Mouse (Mus musculus): ENCODE results near the gene Mcrip2. TPM values are rescaled to one million over a fixed set of nuclear protein-coding genes. Genes with fewer than 3 reads are reported as not detected.
"Not testable (repeated sequence)": the region's sequence is repeated elsewhere in the genome, so short reads cannot be mapped to it uniquely, and the experiment has no call there.

Gene Mcrip2
- polyA plus RNA-seq, 1 experiment from 2014 or later, result 10.7 TPM

GRCm38 (mm10) chr17:25873405-25874147 lies 5.0 kb upstream of the Mcrip2 start:
- H3K27ac ChIP-seq (replicated peaks; ENCODE audit: low read depth, low read length), result no peak overlapping the region
- peak overlapping the region; percentile 43; the same call in 1 of the 2 replicates for H3K4me2 ChIP-seq (ENCODE audit: low read depth, severe bottlenecking)
- H3K27me3 ChIP-seq (ENCODE audit: control insufficient read depth, insufficient read depth, low read length), result no peaks in the 10 kb centered on the region
- no peak overlapping the region for H3K9ac ChIP-seq (ENCODE audit: low read length)
- H3K36me3 ChIP-seq (ENCODE audit: control insufficient read depth, insufficient read depth, low read length), result 0 out of 2 replicates have a peak, but pooled peaks cover 4% of the 10 kb centered on the region
- no peak for ATAC-seq (ENCODE audit: insufficient number of reproducible peaks, low FRiP score, low TSS enrichment, low read depth)
- peaks cover 11% of the 10 kb centered on the region for H3K4me1 ChIP-seq (ENCODE audit: control insufficient read depth, insufficient read depth, low read length)
- WGBS, result 80% methylated on average over 11 of the region's 11 CpGs
- peak overlapping the region; percentile 76; the same call in 1 of the 2 replicates for H3K4me3 ChIP-seq (ENCODE audit: low read depth, low read length)
- DNase-seq (ENCODE audit: low spot score), result no peak
- H3K9me3 ChIP-seq (ENCODE audit: control insufficient read depth, low read length), result no peaks in the 10 kb centered on the region

- H3K4me1 ChIP-seq (ENCODE audit: control insufficient read depth, insufficient read depth, low read length), result peaks cover 14% of the 10 kb centered on the region
- H3K27me3 ChIP-seq (ENCODE audit: control insufficient read depth, insufficient read depth, low read length), result no peaks in the 10 kb centered on the region
- no peak overlapping the region for H3K4me2 ChIP-seq (ENCODE audit: low read depth, severe bottlenecking)
- H3K9ac ChIP-seq (ENCODE audit: low read length), result no peak overlapping the region
- H3K4me3 ChIP-seq (ENCODE audit: low read depth, low read length), result no peak overlapping the region
- 84% methylated on average over 3 of the region's 3 CpGs for WGBS
- 0 out of 2 replicates have a peak, but pooled peaks cover under 1% of the 10 kb centered on the region for H3K36me3 ChIP-seq (ENCODE audit: control insufficient read depth, insufficient read depth, low read length)
- H3K27ac ChIP-seq (replicated peaks; ENCODE audit: low read depth, low read length), result no peak overlapping the region
- DNase-seq (ENCODE audit: low spot score) (no peak), ATAC-seq (ENCODE audit: insufficient number of reproducible peaks, low FRiP score, low TSS enrichment, low read depth) (no peak)
- H3K9me3 ChIP-seq (ENCODE audit: control insufficient read depth, low read length), result no peaks in the 10 kb centered on the region
Measured at GRCm38 (mm10) chr17:25872676-25873075, 4.1 kb upstream of the Mcrip2 start.

GRCm38 (mm10) chr17:25871566-25871965 lies 3.0 kb upstream of the Mcrip2 start:
- H3K4me2 ChIP-seq (ENCODE audit: low read depth, severe bottlenecking); DNase-seq (ENCODE audit: low spot score); ATAC-seq (ENCODE audit: insufficient number of reproducible peaks, low FRiP score, low TSS enrichment, low read depth); H3K27ac ChIP-seq (replicated peaks; ENCODE audit: low read depth, low read length); H3K27me3 ChIP-seq (ENCODE audit: control insufficient read depth, insufficient read depth, low read length); H3K36me3 ChIP-seq (ENCODE audit: control insufficient read depth, insufficient read depth, low read length); H3K9ac ChIP-seq (ENCODE audit: low read length); H3K4me3 ChIP-seq (ENCODE audit: low read depth, low read length); H3K9me3 ChIP-seq (ENCODE audit: control insufficient read depth, low read length): not testable (repeated sequence)
- peaks cover 14% of the 10 kb centered on the region for H3K4me1 ChIP-seq (ENCODE audit: control insufficient read depth, insufficient read depth, low read length)

- Histone ChIP-seq H3K4me3 (ENCODE audit: low read depth, low read length) (no peak overlapping the region), H3K27me3 (ENCODE audit: control insufficient read depth, insufficient read depth, low read length) (no peaks in the 10 kb centered on the region), H3K9ac (ENCODE audit: low read length) (no peak overlapping the region), H3K27ac (replicated peaks; ENCODE audit: low read depth, low read length) (no peak overlapping the region), H3K4me2 (ENCODE audit: low read depth, severe bottlenecking) (no peak overlapping the region), H3K4me1 (ENCODE audit: control insufficient read depth, insufficient read depth, low read length) (peaks cover 6% of the 10 kb centered on the region), H3K36me3 (ENCODE audit: control insufficient read depth, insufficient read depth, low read length) (no peaks in the 10 kb centered on the region), H3K9me3 (ENCODE audit: control insufficient read depth, low read length) (no peaks in the 10 kb centered on the region)
- 83% methylated on average over 2 of the region's 2 CpGs for WGBS
- ATAC-seq (ENCODE audit: insufficient number of reproducible peaks, low FRiP score, low TSS enrichment, low read depth), result no peak
- no peak for DNase-seq (ENCODE audit: low spot score)
Measured at GRCm38 (mm10) chr17:25869954-25870353, 1.4 kb upstream of the Mcrip2 start.

- no peaks in the 10 kb centered on the region for H3K9me3 ChIP-seq (ENCODE audit: control insufficient read depth, low read length)
- no peak overlapping the region for H3K9ac ChIP-seq (ENCODE audit: low read length)
- no peaks in the 10 kb centered on the region for H3K27me3 ChIP-seq (ENCODE audit: control insufficient read depth, insufficient read depth, low read length)
- no peak for DNase-seq (ENCODE audit: low spot score)
- peaks cover 6% of the 10 kb centered on the region for H3K4me1 ChIP-seq (ENCODE audit: control insufficient read depth, insufficient read depth, low read length)
- no peak overlapping the region for H3K27ac ChIP-seq (replicated peaks; ENCODE audit: low read depth, low read length)
- no peak for ATAC-seq (ENCODE audit: insufficient number of reproducible peaks, low FRiP score, low TSS enrichment, low read depth)
- H3K4me2 ChIP-seq (ENCODE audit: low read depth, severe bottlenecking), result no peak overlapping the region
- H3K4me3 ChIP-seq (ENCODE audit: low read depth, low read length), result no peak overlapping the region
- WGBS, result 89% methylated on average over 8 of the region's 8 CpGs
- H3K36me3 ChIP-seq (ENCODE audit: control insufficient read depth, insufficient read depth, low read length), result no peaks in the 10 kb centered on the region
Measured at GRCm38 (mm10) chr17:25869498-25869897, 934 bp upstream of the Mcrip2 start.

- Histone ChIP-seq H3K9ac (ENCODE audit: low read length) (peak overlapping the region; percentile 60), H3K9me3 (ENCODE audit: control insufficient read depth, low read length) (no peaks in the 10 kb centered on the region), H3K4me2 (ENCODE audit: low read depth, severe bottlenecking) (peak overlapping the region; percentile 98), H3K27me3 (ENCODE audit: control insufficient read depth, insufficient read depth, low read length) (no peaks in the 10 kb centered on the region), H3K4me1 (ENCODE audit: control insufficient read depth, insufficient read depth, low read length) (peaks cover 6% of the 10 kb centered on the region), H3K27ac (replicated peaks; ENCODE audit: low read depth, low read length) (no peak overlapping the region), H3K4me3 (ENCODE audit: low read depth, low read length) (peak overlapping the region; percentile 82), H3K36me3 (ENCODE audit: control insufficient read depth, insufficient read depth, low read length) (no peaks in the 10 kb centered on the region)
- DNase-seq (ENCODE audit: low spot score) (no peak), ATAC-seq (ENCODE audit: insufficient number of reproducible peaks, low FRiP score, low TSS enrichment, low read depth) (peak; percentile 45; the same call in 1 of the 2 replicates)
- 2% methylated on average over 42 of the region's 42 CpGs for whole genome bisulfite sequencing
Measured at GRCm38 (mm10) chr17:25867836-25868600, 546 bp downstream of the Mcrip2 start.

- ATAC-seq (ENCODE audit: insufficient number of reproducible peaks, low FRiP score, low TSS enrichment, low read depth), result no peak
- no peak overlapping the region for H3K9ac ChIP-seq (ENCODE audit: low read length)
- 12% methylated on average over 7 of the region's 7 CpGs for WGBS
Measured at GRCm38 (mm10) chr17:25867509-25867835, 1.1 kb downstream of the Mcrip2 start.

GRCm38 (mm10) chr17:25866172-25866571 lies 2.4 kb downstream of the Mcrip2 start:
- Histone ChIP-seq H3K9me3 (ENCODE audit: control insufficient read depth, low read length) (no peaks in the 10 kb centered on the region), H3K4me1 (ENCODE audit: control insufficient read depth, insufficient read depth, low read length) (peaks cover 9% of the 10 kb centered on the region), H3K9ac (ENCODE audit: low read length) (no peak overlapping the region), H3K4me3 (ENCODE audit: low read depth, low read length) (no peak overlapping the region), H3K27me3 (ENCODE audit: control insufficient read depth, insufficient read depth, low read length) (no peaks in the 10 kb centered on the region), H3K36me3 (ENCODE audit: control insufficient read depth, insufficient read depth, low read length) (no peaks in the 10 kb centered on the region), H3K27ac (replicated peaks; ENCODE audit: low read depth, low read length) (no peak overlapping the region), H3K4me2 (ENCODE audit: low read depth, severe bottlenecking) (no peak overlapping the region)
- DNase-seq (ENCODE audit: low spot score) (no peak), ATAC-seq (ENCODE audit: insufficient number of reproducible peaks, low FRiP score, low TSS enrichment, low read depth) (no peak)
- 93% methylated on average over 3 of the region's 3 CpGs for WGBS

More at GRCm38 (mm10) chr17:25867509-25867835, 1.1 kb downstream of the Mcrip2 start:
- H3K4me2 ChIP-seq (ENCODE audit: low read depth, severe bottlenecking), result peak overlapping the region; percentile 98
- H3K4me3 ChIP-seq (ENCODE audit: low read depth, low read length), result peak overlapping the region; percentile 82
- peaks cover 6% of the 10 kb centered on the region for H3K4me1 ChIP-seq (ENCODE audit: control insufficient read depth, insufficient read depth, low read length)
- DNase-seq (ENCODE audit: low spot score), result no peak
- H3K27me3 ChIP-seq (ENCODE audit: control insufficient read depth, insufficient read depth, low read length), result no peaks in the 10 kb centered on the region
- H3K36me3 ChIP-seq (ENCODE audit: control insufficient read depth, insufficient read depth, low read length), result no peaks in the 10 kb centered on the region
- no peak overlapping the region for H3K27ac ChIP-seq (replicated peaks; ENCODE audit: low read depth, low read length)
- H3K9me3 ChIP-seq (ENCODE audit: control insufficient read depth, low read length), result no peaks in the 10 kb centered on the region
